Mouse (Mus musculus) MN1 (cell line): ENCODE measurements around the gene Dpm1.

Source experiments
- DNase-seq: peaks from one replicate; pipeline ENCODE4 v3.0.0-alpha.2; 2016; ENCODE audit warnings: low spot score

Gene Dpm1

DNA sequence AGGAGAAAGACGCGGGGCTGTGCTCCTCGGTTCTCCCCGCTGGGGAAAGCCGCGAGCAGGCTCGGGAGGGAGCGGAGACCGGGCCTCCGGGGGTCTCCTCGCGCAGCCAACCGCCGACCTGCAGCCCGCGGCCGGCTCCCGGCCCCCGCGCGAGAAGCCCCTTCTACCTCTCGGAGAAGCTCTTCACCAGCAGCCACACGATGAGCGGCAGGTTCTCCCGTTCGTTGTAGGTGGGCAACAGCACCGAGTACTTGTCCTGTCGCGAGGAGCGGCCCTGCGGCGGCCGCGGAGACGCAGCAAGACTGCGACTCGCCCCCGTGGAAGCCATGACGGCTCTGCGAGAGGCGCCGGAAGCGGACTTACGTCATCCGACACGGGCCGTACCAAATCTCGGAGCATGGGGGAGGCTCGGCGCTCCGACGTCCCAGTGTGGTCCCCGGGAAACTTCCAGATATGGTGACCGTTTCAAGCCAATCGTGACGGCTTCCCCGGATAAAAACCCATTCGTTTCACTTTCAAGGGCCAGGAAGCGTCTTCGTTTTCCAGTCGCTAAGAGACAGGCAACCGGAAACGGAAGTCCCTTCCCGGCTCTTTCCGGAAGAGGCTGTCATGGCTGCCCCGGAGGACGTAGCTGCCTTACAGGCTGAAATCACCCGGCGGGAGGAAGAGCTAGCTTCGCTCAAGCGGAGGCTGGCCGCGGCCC is at the start of gene Dpm1, which contains the start of the genes Gm20716 and Mocs3:
TSS of gene Dpm1 (minus strand) at position 566 of the 703 bp plus-strand sequence.
TSS of gene Gm20716 (minus strand) at position 339 of the 703 bp plus-strand sequence.
TSS of gene Mocs3 (plus strand) at position 597 of the 703 bp plus-strand sequence.
- peak; percentile 88 for DNase-seq

DNA sequence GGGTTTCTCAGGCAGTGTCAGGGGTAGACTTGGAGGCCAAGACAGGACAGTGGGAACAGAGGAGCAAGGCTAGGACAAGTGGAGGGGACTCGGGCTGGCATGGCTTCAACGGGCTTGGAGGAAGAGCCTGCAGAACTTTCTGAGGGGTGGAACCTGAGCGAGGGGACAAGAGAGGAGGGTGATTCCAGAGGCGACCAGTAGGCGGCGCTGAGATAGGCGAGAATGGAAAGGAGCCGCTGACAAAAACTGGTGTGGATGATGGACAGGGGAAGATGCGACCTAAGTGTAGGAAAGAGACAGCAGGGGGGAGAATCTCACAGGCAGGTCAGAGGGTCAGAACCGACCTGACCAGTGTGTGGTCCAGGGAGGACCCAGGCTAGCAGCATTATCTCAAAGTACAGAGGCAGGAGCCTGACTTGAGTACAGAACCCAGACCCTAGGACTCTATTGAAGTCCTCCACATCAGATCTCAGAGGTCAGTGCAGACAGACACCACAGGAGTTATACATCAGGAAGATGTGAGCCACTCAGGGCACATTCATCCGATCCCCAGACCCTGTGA is 44.1 kb upstream of the Dpm1 start:
- DNase-seq = peak; percentile 20

DNA sequence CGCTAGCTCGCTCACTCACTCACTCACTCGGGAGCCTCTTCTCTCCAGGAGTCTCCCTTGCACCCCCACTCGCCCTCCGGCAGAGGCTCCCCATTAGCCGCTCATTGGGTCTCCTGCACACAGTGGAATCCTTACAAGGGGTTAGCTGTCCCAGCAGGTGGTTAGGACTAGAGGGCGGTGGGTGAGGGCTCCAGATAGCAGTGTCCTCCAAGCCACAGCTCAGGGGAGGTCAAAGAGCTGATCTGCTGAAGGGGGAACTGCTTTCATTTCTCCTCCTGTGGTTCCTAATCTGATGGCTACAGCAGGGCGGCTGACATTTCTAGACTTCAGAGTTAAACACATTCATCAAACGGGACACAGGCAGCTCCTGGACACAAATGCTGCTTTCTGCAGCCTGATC is 43.0 kb upstream of the Dpm1 start:
- DNase-seq = no peak

DNA sequence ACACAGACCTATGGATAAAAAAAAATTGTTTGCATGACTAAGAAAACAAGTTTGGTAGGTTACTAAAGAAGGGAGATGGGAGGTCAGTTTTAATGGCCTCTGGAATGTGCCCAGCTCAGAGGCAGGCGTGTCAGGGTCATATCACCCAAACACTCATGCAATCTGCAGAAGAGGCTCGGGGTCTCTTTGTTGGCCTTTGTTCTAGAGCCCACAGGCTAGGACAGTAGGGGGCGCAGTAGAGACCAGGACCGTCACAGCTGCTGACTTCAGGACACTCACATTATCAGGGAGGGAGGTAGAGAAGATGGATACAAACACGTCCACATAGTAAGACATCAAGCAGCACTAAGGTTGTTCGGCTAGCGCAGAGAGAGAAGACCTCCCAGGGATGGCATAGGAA is 37.6 kb upstream of the Dpm1 start:
- DNase-seq = no peak

DNA sequence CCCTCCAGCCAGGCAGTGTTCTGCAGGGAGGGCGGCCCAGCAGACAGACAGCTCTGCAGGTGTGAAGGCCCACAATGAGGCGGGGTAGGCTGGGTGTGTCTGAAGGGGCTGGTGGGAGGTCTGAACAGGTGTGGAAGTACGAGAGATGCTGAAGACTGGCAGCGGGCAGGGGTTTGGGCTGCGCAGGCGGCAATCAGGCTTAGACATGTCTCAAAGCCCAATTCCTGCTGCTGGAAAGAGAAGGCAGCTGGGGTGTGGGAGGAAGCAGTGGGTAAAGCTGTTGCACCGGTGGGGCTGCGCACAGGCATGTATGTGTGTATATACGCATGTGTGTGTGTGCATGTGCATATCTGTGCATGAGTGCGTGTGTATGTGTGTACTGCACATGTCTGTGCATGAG is 30.5 kb upstream of the Dpm1 start:
- no peak for DNase-seq

DNA sequence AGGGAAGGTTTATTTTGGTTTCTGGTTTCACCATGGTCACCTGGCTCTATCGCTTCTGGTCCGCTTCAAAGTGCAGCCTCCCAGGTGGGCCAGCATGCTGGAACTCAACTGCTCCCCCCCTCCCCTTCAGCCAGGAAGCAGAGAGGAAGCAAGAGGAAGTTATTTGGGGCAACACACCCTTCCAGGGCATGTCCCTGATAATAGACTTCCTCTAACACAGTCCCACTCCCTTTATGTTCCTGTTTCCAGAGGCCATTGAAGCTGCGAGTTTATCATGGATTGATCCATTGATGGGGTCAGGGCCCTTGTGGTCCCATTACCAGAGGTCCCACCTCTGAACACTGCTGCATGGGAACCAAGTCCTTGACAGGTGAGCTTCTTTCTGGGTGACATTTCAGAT is 29.7 kb upstream of the Dpm1 start:
- no peak for DNase-seq

DNA sequence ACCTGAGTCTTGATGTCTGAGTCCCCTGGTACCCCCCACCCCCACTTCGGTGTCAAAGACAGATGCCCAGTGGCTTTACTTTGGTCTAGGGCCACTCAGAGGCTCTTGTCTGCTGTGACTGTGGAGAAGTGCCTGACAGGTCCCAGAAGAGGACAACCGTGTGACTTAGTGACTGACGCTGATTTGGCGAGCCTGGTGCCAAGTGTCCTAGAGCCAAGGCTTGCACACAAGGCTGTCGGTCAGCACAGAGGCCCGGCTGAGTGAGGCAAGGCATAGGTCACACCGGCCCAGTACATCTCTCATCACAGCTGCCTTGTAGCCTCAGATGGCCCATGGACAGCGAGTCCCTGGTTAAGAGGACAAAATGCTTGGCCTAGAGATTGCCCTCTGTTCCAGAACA is 28.7 kb upstream of the Dpm1 start:
- no peak for DNase-seq

DNA sequence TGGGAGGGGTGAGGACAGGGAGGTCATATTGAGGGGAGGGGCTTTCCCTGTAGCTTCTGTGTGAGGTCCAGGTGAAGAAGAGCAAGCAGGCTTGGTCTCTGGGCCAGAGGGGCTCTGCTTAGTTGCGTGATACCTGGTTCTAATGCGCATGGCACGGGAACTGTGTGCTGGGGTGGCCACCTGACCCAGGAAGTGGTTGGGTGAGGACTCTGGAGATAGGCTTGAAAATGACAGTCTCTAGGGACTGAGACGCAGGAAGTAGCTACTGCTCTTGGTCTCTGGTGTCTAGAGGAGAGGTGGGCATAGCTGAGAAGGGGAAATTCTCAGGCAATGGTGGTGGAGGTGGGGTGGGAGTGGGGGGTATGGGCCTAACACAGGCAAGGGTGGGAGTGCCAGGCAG is 26.8 kb upstream of the Dpm1 start:
- DNase-seq = no peak

DNA sequence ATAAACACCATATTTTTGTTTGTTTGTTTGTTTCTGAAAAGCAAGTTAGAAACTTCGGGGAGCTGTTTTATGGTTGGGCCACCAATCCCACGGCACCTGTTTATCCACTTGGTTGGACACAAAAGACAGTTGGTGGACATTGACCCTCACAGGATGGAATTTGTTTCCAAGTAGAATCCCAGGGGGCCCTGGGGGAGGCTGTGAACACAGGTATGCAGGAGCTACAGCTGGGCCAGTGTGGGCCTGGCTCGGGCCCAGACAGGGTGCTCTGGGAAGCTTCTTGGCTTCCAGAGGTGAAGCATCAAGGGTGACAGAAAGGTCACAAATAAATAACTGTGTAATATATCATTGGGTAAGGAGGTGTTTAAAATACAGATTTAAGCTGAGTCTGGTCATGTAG is 26.1 kb upstream of the Dpm1 start:
- no peak for DNase-seq

DNA sequence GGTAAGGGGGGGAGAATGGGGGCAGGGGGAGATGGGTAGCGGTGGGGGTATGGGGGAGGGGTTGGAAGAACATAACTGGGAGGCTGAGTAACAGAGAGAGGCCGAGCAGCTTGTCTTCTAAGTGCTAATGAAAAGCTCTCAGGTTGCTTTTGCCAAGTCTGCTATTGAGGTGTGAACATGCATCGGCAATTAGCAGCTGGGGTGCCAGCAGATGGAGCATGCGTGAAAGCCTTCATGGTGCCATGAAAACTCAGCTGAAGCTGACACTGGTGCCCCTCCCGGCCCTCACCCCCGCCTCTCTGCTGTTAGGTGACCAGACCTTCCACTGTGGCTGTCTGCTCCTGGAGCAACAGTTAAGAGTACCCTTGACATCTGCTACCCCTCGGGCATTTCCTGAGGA is 23.4 kb upstream of the Dpm1 start:
- no peak for DNase-seq

DNA sequence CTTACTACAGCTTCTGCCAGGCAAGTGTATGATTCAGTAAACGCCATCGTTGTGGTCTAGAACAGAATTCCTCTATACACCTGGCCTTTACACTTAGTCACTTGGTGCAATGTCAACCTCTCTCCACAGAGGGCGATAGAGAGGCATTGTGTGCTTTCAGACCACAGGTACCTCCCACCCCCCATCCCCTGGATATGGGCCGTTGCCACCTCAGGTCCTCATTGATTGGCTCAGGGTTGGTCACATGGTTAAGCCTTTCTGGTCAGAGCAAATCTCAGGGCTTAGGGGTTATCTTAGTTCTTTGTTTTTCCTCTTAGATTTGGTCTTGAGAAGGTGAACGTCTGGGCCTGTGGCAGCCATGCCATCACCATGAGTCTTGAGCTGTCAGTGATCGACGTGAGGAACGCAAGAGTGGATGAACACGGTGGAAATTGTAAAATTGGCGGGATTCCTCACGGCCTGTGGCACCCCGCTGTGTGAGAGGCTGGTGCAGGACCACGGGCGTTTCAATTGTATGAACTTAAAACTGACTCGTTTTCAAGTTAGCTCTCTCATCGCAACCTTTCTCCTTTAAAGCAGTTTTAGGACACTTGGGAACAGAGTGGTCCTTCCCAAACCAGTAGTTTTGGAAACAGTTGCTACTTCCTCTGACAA is 22.4 kb upstream of the Dpm1 start:
- no peak for DNase-seq

DNA sequence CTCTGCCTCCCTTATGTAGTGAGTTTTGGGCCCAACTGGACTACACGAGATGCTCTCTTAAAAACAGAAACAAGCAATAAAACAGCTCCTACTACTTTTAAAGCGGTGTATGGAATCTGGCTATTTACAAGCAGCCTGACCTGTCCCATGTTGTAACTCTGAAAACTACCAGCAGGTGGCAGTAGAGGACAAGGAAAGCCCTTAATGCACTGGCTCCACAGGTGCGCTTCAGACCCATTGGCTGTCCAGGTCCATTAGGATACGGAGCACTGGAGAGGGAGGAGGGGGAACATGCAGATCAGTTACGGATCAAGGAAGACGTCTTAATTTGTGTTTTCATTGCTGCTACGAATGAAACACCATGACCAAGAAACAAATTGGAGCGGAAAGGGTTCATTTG is 19.9 kb upstream of the Dpm1 start:
- DNase-seq = peak; percentile 81

DNA sequence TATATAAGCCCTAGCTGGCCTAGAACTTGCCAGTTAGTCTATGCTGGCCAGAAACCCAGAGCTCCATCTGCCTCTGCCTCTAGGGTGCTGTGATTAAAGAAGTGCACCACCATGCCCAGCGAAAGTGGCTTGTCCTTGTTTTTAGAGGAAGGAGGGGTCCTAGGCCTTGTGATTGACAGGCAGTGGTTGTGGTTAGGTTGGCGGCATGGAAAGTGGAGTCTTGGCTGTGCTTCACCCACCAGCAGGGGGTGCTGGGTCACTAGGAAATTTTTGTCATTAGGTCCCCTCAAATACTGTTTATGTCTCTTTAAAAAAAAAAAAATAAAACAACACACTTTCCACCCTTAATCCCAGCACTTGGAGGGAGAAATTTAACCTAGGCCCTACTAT is 18.5 kb upstream of the Dpm1 start:
- DNase-seq = no peak

DNA sequence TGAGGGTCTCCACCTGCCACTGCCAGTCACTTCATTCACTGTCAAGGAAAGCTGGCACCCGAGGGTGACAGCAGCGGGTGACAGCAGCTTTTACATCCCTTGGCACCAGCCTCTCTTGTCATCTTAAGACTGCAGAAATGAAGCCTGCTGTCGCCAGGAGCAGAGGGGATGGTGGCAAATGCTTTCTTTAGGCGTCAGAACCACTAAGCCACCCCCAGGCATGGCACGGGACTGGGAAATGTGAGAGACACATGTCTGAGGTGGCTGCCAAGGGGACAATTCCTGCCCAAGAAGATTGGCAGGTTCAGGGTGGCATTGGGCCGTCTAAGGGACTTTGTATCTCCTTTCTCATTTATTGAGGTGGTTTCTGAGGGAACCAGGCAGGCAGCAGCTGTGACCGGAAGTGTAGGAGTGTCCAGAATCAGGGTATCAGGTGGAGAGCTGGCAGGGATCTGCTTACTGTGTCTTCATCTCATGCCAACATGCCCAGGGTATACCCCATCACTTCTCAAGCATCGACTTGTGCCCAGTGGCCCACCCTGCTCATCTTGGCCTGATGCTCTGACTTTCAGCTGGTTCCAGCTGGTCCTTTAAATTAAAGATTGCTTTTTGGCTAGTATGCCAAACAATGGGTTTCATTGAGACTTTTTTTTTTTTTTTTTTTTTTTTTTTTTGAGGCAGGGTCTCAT is 17.9 kb upstream of the Dpm1 start:
- DNase-seq = no peak

DNA sequence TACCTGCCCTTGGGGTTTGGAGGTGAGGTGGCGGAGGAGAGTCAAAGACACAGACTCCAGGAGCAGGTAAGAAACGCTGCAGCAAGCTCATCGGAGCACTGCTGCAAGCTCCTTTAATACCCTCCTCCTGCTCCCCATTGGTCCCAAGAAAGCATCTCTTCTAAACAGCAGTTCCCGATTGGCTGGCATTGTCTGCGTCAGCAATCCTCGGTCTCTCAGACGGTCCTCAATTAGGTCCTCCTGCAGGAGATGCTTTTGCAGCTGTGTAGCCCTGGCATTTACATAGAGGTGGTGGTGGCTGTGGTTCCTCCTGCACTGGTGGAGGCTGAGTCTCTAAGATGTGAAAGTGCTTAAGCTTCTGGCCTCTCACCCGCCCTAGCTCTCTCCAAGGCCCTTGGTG is 15.2 kb upstream of the Dpm1 start:
- no peak for DNase-seq

DNA sequence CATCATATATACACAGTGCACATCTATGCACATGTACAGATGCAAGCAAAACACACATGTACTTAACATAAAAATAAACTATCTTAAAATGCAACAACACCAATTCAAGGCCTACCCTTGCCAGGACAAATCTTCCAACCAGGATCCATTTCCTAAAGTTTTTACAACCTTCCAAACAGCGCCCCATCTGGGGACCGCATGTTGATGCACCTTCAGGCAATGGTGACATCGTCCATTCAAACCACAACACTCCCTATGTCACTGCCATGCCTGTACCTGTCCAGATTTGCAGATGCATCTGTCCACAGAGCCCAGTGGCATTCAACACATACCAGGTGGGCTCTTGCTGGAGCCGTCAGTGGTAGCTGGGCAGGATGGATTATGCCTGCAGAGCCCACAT is 12.9 kb upstream of the Dpm1 start:
- no peak for DNase-seq

DNA sequence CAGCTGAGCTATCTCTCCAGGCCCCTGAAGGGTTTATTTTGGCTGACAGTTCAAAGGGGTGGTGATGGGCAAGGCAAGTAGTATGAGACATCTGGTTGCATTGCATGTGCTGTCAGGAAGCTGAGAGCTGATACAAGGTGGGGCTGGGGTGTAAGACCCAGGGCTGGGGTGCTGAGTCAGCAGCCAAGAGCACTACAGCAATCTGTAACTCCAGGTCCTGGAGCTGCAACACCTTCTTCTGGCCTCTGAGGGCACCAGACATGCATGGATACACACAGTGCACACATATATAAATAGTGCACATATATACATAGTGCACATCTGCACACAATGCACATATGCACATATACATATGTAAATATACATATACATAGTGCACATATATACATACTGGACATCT is 12.4 kb upstream of the Dpm1 start:
- no peak for DNase-seq

DNA sequence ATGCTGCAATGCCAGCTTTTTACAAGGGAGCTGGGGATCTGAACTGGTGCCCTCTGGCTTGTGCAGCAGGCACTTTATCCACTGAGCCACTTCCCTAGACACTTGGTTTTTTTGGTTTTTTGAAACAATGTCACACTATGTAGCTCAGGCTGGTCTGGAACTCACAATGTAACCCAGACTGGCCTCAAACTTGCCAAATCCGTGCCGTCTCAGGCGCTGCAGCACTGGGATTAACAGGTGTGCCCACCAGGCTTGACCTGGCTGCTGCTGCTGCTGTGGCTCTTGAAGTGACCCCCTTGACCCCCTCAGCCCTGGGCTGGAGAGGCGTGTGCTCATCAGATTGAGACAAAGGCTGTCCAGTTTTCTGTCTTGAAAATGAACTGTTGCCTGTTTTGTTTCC is 7.9 kb upstream of the Dpm1 start:
- DNase-seq = no peak

DNA sequence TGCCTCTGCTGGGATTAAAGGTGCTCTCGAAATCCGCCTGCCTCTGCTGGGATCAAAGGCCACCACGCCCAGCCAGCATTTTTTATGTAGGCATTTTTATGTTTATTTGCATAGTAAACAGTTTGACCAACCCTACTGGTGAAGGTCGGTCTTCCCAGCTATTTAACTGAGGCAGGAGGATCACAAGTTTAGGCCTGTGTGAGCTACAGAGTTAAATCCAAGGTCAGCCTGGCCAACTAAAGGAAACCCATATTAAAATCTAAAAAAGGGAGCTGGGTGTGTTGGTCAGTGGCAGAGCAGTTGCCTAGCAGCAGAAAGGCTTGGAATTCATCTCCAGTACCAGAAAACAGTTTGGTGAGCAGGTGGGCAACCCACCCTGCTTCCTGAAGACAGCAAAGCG is 2.9 kb upstream of the Dpm1 start:
- DNase-seq = no peak

DNA sequence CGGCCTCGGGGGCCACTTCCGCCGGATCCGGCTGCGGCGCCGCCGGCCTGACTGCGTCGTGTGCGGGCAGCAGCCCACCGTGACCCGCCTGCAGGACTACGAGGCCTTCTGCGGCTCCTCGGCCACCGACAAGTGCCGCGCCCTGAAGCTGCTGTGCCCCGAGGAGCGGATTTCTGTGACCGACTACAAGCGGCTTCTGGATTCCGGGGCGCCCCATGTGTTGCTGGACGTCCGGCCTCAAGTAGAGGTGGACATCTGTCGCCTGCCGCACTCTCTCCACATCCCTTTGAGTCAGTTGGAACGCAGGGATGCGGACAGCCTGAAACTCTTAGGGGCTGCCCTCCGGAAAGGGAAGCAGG is 1.1 kb upstream of the Dpm1 start:
- DNase-seq = no peak

DNA sequence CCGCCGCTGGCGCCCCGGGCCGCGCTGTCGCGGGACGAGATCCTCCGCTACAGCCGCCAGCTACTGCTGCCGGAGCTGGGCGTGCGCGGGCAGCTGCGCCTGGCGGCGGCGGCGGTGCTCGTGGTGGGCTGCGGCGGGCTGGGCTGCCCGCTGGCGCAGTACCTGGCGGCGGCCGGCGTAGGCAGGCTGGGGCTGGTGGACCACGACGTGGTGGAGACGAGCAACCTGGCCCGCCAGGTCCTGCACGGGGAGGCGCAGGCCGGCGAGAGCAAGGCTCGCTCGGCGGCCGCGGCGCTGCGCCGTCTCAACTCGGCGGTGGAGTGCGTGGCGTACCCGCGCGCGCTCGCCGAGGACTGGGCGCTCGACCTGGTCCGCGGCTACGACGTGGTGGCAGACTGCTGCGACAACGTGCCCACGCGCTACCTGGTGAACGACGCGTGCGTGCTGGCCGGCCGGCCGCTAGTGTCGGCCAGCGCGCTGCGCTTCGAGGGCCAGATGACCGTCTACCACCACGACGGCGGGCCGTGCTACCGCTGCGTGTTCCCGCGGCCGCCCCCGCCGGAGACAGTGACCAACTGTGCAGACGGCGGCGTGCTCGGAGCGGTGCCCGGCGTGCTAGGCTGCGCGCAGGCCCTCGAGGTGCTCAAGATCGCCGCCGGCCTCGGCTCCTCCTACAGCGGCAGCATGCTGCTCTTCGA is 531 bp upstream of the Dpm1 start:
- DNase-seq = no peak
